Mouse (Mus musculus) cerebellum, adult 9-10 months (tissue): ENCODE measurements at regions not wholly inside any gene's neighbourhood (a gene's known extent, or its start where the extent isn't known, plus 50 kb on each side); places are given as distances from the start of the nearest gene placed in this dataset.

Source experiments
- DNase-seq: peaks from one replicate; pipeline ENCODE4 v3.0.0; 2022

GRCm38 (mm10) chr17:44336842-44337241, 148.5 kb downstream of the Clic5 start:
- DNase-seq, result no peak

- DNase-seq, result no peak
Measured at GRCm38 (mm10) chr17:44337253-44337652, 148.9 kb downstream of the Clic5 start.

GRCm38 (mm10) chr17:44344542-44344941, 156.2 kb downstream of the Clic5 start:
- DNase-seq, result no peak

- DNase-seq, result no peak
Measured at GRCm38 (mm10) chr17:44345374-44345773, 157.0 kb downstream of the Clic5 start.

GRCm38 (mm10) chr17:44350201-44350948, 162.0 kb downstream of the Clic5 start:
- DNase-seq, result no peak

GRCm38 (mm10) chr17:44350949-44351244, 162.5 kb downstream of the Clic5 start:
- DNase-seq, result no peak

GRCm38 (mm10) chr17:44351499-44352117, 163.2 kb downstream of the Clic5 start:
- no peak for DNase-seq

GRCm38 (mm10) chr17:44352142-44352541, 163.8 kb downstream of the Clic5 start:
- no peak for DNase-seq

- no peak for DNase-seq
Measured at GRCm38 (mm10) chr17:44363111-44363510, 174.7 kb downstream of the Clic5 start.

GRCm38 (mm10) chr17:44364494-44364893, 176.1 kb downstream of the Clic5 start:
- DNase-seq, result no peak

- DNase-seq, result no peak
Measured at GRCm38 (mm10) chr17:44366438-44366837, 178.1 kb downstream of the Clic5 start.

GRCm38 (mm10) chr17:44367561-44367960, 179.2 kb downstream of the Clic5 start:
- no peak for DNase-seq

- no peak for DNase-seq
Measured at GRCm38 (mm10) chr17:44370966-44371465, 182.6 kb downstream of the Clic5 start.

GRCm38 (mm10) chr17:44371620-44372019, 183.2 kb downstream of the Clic5 start:
- no peak for DNase-seq

- DNase-seq, result no peak
Measured at GRCm38 (mm10) chr17:44373744-44374456, 185.5 kb downstream of the Clic5 start.

GRCm38 (mm10) chr17:44378391-44378790, 190.0 kb downstream of the Clic5 start:
- DNase-seq, result no peak

- no peak for DNase-seq
Measured at GRCm38 (mm10) chr17:44388916-44389315, 200.5 kb downstream of the Clic5 start.

- DNase-seq, result peak; percentile 7
Measured at GRCm38 (mm10) chr17:44397829-44398228, 209.4 kb downstream of the Clic5 start.

- DNase-seq, result no peak
Measured at GRCm38 (mm10) chr17:44398231-44398630, 209.8 kb downstream of the Clic5 start.

GRCm38 (mm10) chr17:44404923-44405322, 216.5 kb downstream of the Clic5 start:
- DNase-seq, result no peak

GRCm38 (mm10) chr17:44410961-44411360, 222.6 kb downstream of the Clic5 start:
- no peak for DNase-seq

GRCm38 (mm10) chr17:44418676-44419404, 230.5 kb downstream of the Clic5 start:
- no peak for DNase-seq

- no peak for DNase-seq
Measured at GRCm38 (mm10) chr17:44419405-44419729, 231.0 kb downstream of the Clic5 start.
